Mouse (Mus musculus) heart, postnatal 0 days (tissue): ENCODE measurements around the gene Efcab2.

ENCODE experiments used
- CTCF ChIP-seq: IDR thresholded peaks from 2 replicates; pipeline ENCODE4 v1.5.1; 2016; ENCODE audit warnings: antibody characterized with exemption, control low read depth, low read depth
- EP300 ChIP-seq: IDR thresholded peaks from 2 replicates; pipeline ENCODE4 v1.6.1; 2016; ENCODE audit warnings: antibody characterized with exemption, low read depth

DNA sequence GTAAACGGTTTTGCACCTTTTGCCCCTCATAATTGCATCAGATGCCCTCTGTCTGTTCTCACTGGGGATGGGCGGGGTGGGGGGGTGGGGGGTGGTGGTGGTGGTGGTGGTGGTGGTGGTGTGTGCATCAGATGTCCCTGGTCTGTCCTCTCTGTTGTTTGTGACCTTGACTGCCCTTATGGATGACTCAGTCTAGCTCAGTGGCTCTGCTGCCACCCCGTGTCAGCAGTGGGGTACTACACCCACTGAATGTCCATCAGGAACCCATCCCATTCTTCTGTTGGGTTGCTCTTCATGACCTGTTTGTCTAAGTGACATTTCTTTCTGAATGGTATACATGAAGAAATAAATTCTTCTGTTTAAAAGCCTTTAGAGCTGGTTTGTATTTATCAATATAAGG is 43.3 kb downstream of the Efcab2 start:
- TF ChIP-seq CTCF (peak; percentile 97), EP300 (no peak)
